In genomic region chr14:74048386-74048785, GRCm38 (mm10) we compare ENCODE assay signal across 26 mouse cellular contexts.
A peak's percentile ranks its signal among the peaks of the same experiment; 100 is the strongest.
DNase-seq lines count a peak whose midpoint lies in the region; ATAC-seq and TF ChIP-seq lines count a peak whose summit lies in the region.
"Had no signal": no experiment of that assay in that cellular context is flagged by ENCODE, and none has a peak within 500 bp of the region (broad histone marks: within the 10 kb centered on the region; RNA-seq: fewer than 3 reads in every experiment).

No protein-coding gene starts in this region.

- H3K4me3 ChIP-seq in hindbrain, embryonic 14.5 days (replicated peaks; ENCODE audit: low read length) = no peak overlapping the region
- H3K4me3 ChIP-seq in hindbrain, embryonic 10.5 days = no peak overlapping the region
- no peak overlapping the region for H3K4me3 ChIP-seq in embryonic fibroblast, embryonic 13.5 days (ENCODE audit: insufficient read depth, low read length)
- no peak overlapping the region for H3K4me3 ChIP-seq in midbrain, embryonic 16.5 days (ENCODE audit: low read depth, low read length)
- H3K4me3 ChIP-seq: embryonic facial prominence, embryonic 12.5 days; erythroblast, embryonic 14.5 days; heart, embryonic 10.5 days; intestine, embryonic 15.5 days; limb, embryonic 12.5 days had no signal

- H3K27me3 ChIP-seq in hindbrain, embryonic 14.5 days (ENCODE audit: control insufficient read depth, insufficient read depth, low read length) = no peaks in the 10 kb centered on the region
- H3K27me3 ChIP-seq in hindbrain, embryonic 10.5 days (ENCODE audit: insufficient read depth, poor library complexity, severe bottlenecking) = no peaks in the 10 kb centered on the region
- H3K27me3 ChIP-seq in midbrain, embryonic 16.5 days (ENCODE audit: control insufficient read depth, insufficient read depth, low read depth, low read length) = no peaks in the 10 kb centered on the region
- H3K27me3 ChIP-seq: embryonic facial prominence, embryonic 12.5 days; intestine, embryonic 15.5 days; limb, embryonic 12.5 days had no signal

- no peak for TF ChIP-seq CTCF in embryonic fibroblast, embryonic 13.5 days (IDR thresholded peaks at IDR 0.05; ENCODE audit: borderline replicate concordance, insufficient read depth, low read length)

- 80% methylated on average over 3 of the region's 3 CpGs for WGBS in hindbrain, embryonic 14.5 days
- 92% methylated on average over 3 of the region's 3 CpGs for WGBS in hindbrain, embryonic 10.5 days
- WGBS in midbrain, embryonic 16.5 days = 75% methylated on average over 3 of the region's 3 CpGs

- H3K4me1 ChIP-seq in hindbrain, embryonic 14.5 days (replicated peaks; ENCODE audit: control insufficient read depth, insufficient read depth, low read length) = peaks cover 12% of the 10 kb centered on the region
- H3K4me1 ChIP-seq in hindbrain, embryonic 10.5 days (replicated peaks) = peaks cover 6% of the 10 kb centered on the region; the same call in 1 of the 2 replicates
- peaks cover 7% of the 10 kb centered on the region for H3K4me1 ChIP-seq in embryonic fibroblast, embryonic 13.5 days (ENCODE audit: control insufficient read depth, insufficient read depth, low read length)
- H3K4me1 ChIP-seq in midbrain, embryonic 16.5 days (ENCODE audit: control insufficient read depth, insufficient read depth, low read length) = peaks cover 13% of the 10 kb centered on the region
- H3K4me1 ChIP-seq: embryonic facial prominence, embryonic 12.5 days; heart, embryonic 10.5 days; intestine, embryonic 15.5 days had no signal

- peak; percentile 2 for DNase-seq in adrenal gland, adult 8-10 months
- DNase-seq in adrenal gland, postnatal 4 days (ENCODE audit: low spot score in 2 of 2) = no peak
- no peak for DNase-seq in hindbrain, embryonic 14.5 days (ENCODE audit: low spot score)
- no peak for DNase-seq in hindbrain, embryonic 10.5 days (ENCODE audit: low spot score)
- DNase-seq in kidney, postnatal 25 days = no peak
- DNase-seq: cerebellum, adult 11-12 months; cerebellum, postnatal 10 days; gastrocnemius, postnatal 10 days; heart, postnatal 4 days; kidney, adult 8-10 months; kidney, postnatal 10 days; liver, postnatal 0 days; right cerebral cortex, adult 18-20 months; right cerebral cortex, postnatal 4 days; thymus, postnatal 25 days had no signal

- no peaks in the 10 kb centered on the region for H3K9me3 ChIP-seq in hindbrain, embryonic 14.5 days (ENCODE audit: control insufficient read depth, low read length)
- H3K9me3 ChIP-seq in hindbrain, embryonic 10.5 days = no peaks in the 10 kb centered on the region
- no peaks in the 10 kb centered on the region for H3K9me3 ChIP-seq in midbrain, embryonic 16.5 days (replicated peaks; ENCODE audit: control insufficient read depth, low read length, poor library complexity, severe bottlenecking)
- H3K9me3 ChIP-seq: embryonic facial prominence, embryonic 12.5 days; heart, embryonic 10.5 days; intestine, embryonic 15.5 days; limb, embryonic 12.5 days had no signal

- H3K27ac ChIP-seq in hindbrain, embryonic 14.5 days = peak overlapping the region; percentile 79; the same call in 1 of the 2 replicates
- H3K27ac ChIP-seq in hindbrain, embryonic 10.5 days = no peak overlapping the region
- peak overlapping the region; percentile 92 for H3K27ac ChIP-seq in embryonic fibroblast, embryonic 13.5 days (ENCODE audit: insufficient read depth, low read length)
- peak overlapping the region; percentile 77 for H3K27ac ChIP-seq in midbrain, embryonic 16.5 days (ENCODE audit: low read length)
- H3K27ac ChIP-seq: embryonic facial prominence, embryonic 12.5 days; heart, embryonic 10.5 days; intestine, embryonic 15.5 days; limb, embryonic 12.5 days; macrophage had no signal

- no peaks in the 10 kb centered on the region for H3K36me3 ChIP-seq in hindbrain, embryonic 14.5 days (replicated peaks; ENCODE audit: control insufficient read depth, insufficient read depth)
- H3K36me3 ChIP-seq in hindbrain, embryonic 10.5 days = no peaks in the 10 kb centered on the region
- no peaks in the 10 kb centered on the region for H3K36me3 ChIP-seq in midbrain, embryonic 16.5 days (ENCODE audit: control insufficient read depth, insufficient read depth, low read length)
- H3K36me3 ChIP-seq: embryonic facial prominence, embryonic 12.5 days; heart, embryonic 10.5 days; intestine, embryonic 15.5 days; limb, embryonic 12.5 days had no signal

- TF ChIP-seq POLR2A in embryonic fibroblast, embryonic 13.5 days (IDR thresholded peaks at IDR 0.05; ENCODE audit: low read depth, low read length) = no peak

- H3K9ac ChIP-seq in hindbrain, embryonic 14.5 days = no peak overlapping the region
- H3K9ac ChIP-seq in midbrain, embryonic 16.5 days (ENCODE audit: low read depth, low read length) = no peak overlapping the region
- H3K9ac ChIP-seq: embryonic facial prominence, embryonic 12.5 days; intestine, embryonic 15.5 days; limb, embryonic 12.5 days; liver, postnatal 0 days had no signal

- no peak overlapping the region for H3K4me2 ChIP-seq in hindbrain, embryonic 14.5 days (replicated peaks)
- H3K4me2 ChIP-seq in midbrain, embryonic 16.5 days (ENCODE audit: low read length) = no peak overlapping the region; the same call in 1 of the 2 replicates
- H3K4me2 ChIP-seq: embryonic facial prominence, embryonic 12.5 days; intestine, embryonic 15.5 days; limb, embryonic 12.5 days; liver, embryonic 11.5 days had no signal

- no peak for ATAC-seq in hindbrain, embryonic 14.5 days (ENCODE audit: low FRiP score)
- no peak for ATAC-seq in midbrain, embryonic 16.5 days
- no peak for ATAC-seq in erythroid progenitor cell, adult 5-6 weeks (replicated peaks; ENCODE audit: low FRiP score, poor library complexity, severe bottlenecking)
- ATAC-seq: intestine, embryonic 15.5 days; liver, postnatal 0 days; lung, postnatal 0 days had no signal
